Mouse (Mus musculus) embryonic fibroblast, embryonic 13.5 days (primary cell): Measurements from ENCODE around the gene Ctf2.

Experiments used
- CTCF ChIP-seq: IDR thresholded peaks from 2 replicates; pipeline ENCODE4 v1.5.1; 2011; ENCODE audit warnings: mild to moderate bottlenecking, control low read depth, low read length, moderate library complexity, borderline replicate concordance; ENCODE audit not compliant: insufficient read depth
- POLR2A ChIP-seq: IDR thresholded peaks from 2 replicates; pipeline ENCODE4 v1.6.1; 2011; ENCODE audit warnings: low read depth, mild to moderate bottlenecking, control low read depth, low read length, moderate library complexity

DNA sequence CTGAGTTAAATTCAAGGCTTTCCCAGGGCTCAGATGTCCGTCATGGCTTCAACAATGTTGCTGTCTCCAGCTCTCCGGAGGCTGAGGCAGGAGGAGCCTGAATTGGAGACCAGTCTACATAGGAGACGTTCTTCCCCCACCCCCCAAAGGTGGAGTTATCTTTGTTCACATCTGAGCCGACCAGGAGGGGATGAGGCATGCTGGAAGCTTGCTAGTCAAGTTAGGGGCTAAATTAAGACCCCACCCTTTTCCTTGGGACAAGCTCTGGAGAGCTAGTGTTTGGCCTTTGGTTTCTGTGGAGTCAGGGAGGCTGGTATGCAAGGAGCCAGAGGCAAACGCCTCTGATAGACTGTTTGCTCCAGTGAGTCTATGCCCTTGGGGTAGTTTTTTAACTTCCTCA, 21.2 kb upstream of the Ctf2 start:
- TF ChIP-seq CTCF, result no peak
- TF ChIP-seq POLR2A, result no peak
